Mouse (Mus musculus): Measurements from ENCODE around the gene Notch1. TPM values are rescaled to one million over a fixed set of nuclear protein-coding genes. Genes with fewer than 3 reads are reported as not detected.
A peak's percentile ranks its signal among the peaks of the same experiment; 100 is the strongest.

Gene Notch1
- polyA plus RNA-seq, 2 experiments: 1.7 to 2.1 TPM

DNA sequence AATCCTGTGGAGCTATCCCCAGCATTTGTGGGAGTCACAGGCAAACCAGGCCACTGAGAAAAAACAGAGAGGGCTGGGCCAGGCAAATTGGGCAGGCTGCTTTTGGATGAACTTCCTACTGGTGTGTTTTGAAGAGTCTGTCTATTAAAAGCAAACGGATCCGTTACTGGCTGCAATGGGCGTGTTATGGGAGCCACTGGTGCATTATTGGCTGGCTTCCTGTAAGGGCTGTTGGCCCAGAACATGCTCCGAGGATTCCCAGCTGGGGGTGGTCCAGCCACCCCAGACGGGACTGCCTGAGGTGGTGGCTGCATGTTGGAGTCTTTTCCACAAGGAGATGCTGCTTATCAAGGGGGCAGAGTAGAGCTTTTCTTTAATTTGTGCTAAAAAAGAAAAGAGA is 74.8 kb downstream of the Notch1 start:
- H3K27me3 ChIP-seq (ENCODE audit: control insufficient read depth, insufficient read depth, low read length): no peaks in the 10 kb centered on the region
- no peak overlapping the region for H3K27ac ChIP-seq
- H3K36me3 ChIP-seq (replicated peaks; ENCODE audit: control insufficient read depth, insufficient read depth, low read depth): peaks cover 17% of the 10 kb centered on the region
- H3K9me3 ChIP-seq (ENCODE audit: control insufficient read depth, low read length): no peaks in the 10 kb centered on the region
- no peak overlapping the region for H3K4me2 ChIP-seq (ENCODE audit: low read depth)
- WGBS (ENCODE audit: insufficient replicate concordance): 78% methylated on average over 5 of the region's 5 CpGs
- TF ChIP-seq CTCF (IDR thresholded peaks at IDR 0.05; ENCODE audit: low read depth): no peak
- no peak for TF ChIP-seq EP300 (IDR thresholded peaks at IDR 0.05; ENCODE audit: low read depth)
- no peak for ATAC-seq (ENCODE audit: insufficient read depth)
- peaks cover 13% of the 10 kb centered on the region in 2 experiments for H3K4me1 ChIP-seq (replicated peaks; ENCODE audit: control insufficient read depth in 2 of 2, insufficient read depth in 2 of 2, low read length in 1 of 2)
- H3K9ac ChIP-seq (replicated peaks): no peak overlapping the region
- DNase-seq (ENCODE audit: low read depth in 3 of 3, low spot score in 3 of 3): no peak
- no peak overlapping the region for H3K4me3 ChIP-seq (ENCODE audit: insufficient read depth in 1 of 2, low read depth in 2 of 2, low read length in 2 of 2)

DNA sequence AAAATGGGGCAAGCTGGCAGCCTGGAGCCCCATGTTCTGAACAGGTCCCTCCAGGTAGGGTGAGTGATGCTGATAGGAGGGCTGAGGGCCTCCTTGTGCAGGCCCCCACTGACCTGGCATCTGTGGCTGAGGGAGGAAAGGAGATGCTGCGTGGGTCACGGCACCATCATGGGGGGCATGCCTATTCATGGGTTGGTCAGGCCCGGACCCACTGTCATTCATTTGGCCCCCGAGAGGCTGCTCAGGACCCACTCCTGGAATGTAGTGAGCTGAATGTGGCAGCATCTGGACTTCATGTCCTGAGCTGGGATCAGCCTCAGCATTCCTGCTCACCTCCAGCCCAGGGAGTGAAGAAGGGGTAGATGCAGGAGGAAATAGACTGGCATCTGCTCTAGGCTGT is 75.2 kb downstream of the Notch1 start:
- Histone ChIP-seq H3K9ac (replicated peaks) (no peak overlapping the region), H3K36me3 (replicated peaks; ENCODE audit: control insufficient read depth, insufficient read depth, low read depth) (peaks cover 17% of the 10 kb centered on the region), H3K27ac (no peak overlapping the region), H3K4me1 (replicated peaks; ENCODE audit: control insufficient read depth in 2 of 2, insufficient read depth in 2 of 2, low read length in 1 of 2) (peaks cover 10 to 11% of the 10 kb centered on the region in 2 experiments), H3K9me3 (ENCODE audit: control insufficient read depth, low read length) (no peaks in the 10 kb centered on the region), H3K4me3 (ENCODE audit: insufficient read depth in 1 of 2, low read depth in 2 of 2, low read length in 2 of 2) (no peak overlapping the region), H3K27me3 (ENCODE audit: control insufficient read depth, insufficient read depth, low read length) (no peaks in the 10 kb centered on the region), H3K4me2 (ENCODE audit: low read depth) (no peak overlapping the region)
- WGBS (ENCODE audit: insufficient replicate concordance): 80% methylated on average over 4 of the region's 4 CpGs
- ATAC-seq (ENCODE audit: insufficient read depth) (no peak), DNase-seq (ENCODE audit: low read depth in 3 of 3, low spot score in 3 of 3) (no peak)
- TF ChIP-seq CTCF (IDR thresholded peaks at IDR 0.05; ENCODE audit: low read depth): no peak
- no peak for TF ChIP-seq EP300 (IDR thresholded peaks at IDR 0.05; ENCODE audit: low read depth)

GRCm38 (mm10) chr2:26439671-26440070 is 76.8 kb downstream of the Notch1 start:
- Histone ChIP-seq H3K36me3 (replicated peaks; ENCODE audit: control insufficient read depth, insufficient read depth, low read depth) (peaks cover 17% of the 10 kb centered on the region), H3K27me3 (ENCODE audit: control insufficient read depth, insufficient read depth, low read length) (no peaks in the 10 kb centered on the region), H3K9ac (replicated peaks) (no peak overlapping the region), H3K4me2 (ENCODE audit: low read depth) (no peak overlapping the region), H3K27ac (no peak overlapping the region), H3K4me1 (replicated peaks; ENCODE audit: control insufficient read depth in 2 of 2, insufficient read depth in 2 of 2, low read length in 1 of 2) (peaks cover 10 to 11% of the 10 kb centered on the region in 2 experiments), H3K4me3 (ENCODE audit: insufficient read depth in 1 of 2, low read depth in 2 of 2, low read length in 2 of 2) (no peak overlapping the region), H3K9me3 (ENCODE audit: control insufficient read depth, low read length) (no peaks in the 10 kb centered on the region)
- TF ChIP-seq EP300 (IDR thresholded peaks at IDR 0.05; ENCODE audit: low read depth): no peak
- TF ChIP-seq CTCF (IDR thresholded peaks at IDR 0.05; ENCODE audit: low read depth): no peak
- no peak for ATAC-seq (ENCODE audit: insufficient read depth)
- WGBS (ENCODE audit: insufficient replicate concordance): 76% methylated on average over 6 of the region's 6 CpGs
- DNase-seq (ENCODE audit: low read depth in 3 of 3, low spot score in 3 of 3): no peak

- Histone ChIP-seq H3K4me3 (ENCODE audit: insufficient read depth in 1 of 2, low read depth in 2 of 2, low read length in 2 of 2) (no peak overlapping the region), H3K36me3 (replicated peaks; ENCODE audit: control insufficient read depth, insufficient read depth, low read depth) (peaks cover 17% of the 10 kb centered on the region), H3K9ac (replicated peaks) (no peak overlapping the region), H3K4me2 (ENCODE audit: low read depth) (no peak overlapping the region), H3K27ac (no peak overlapping the region), H3K27me3 (ENCODE audit: control insufficient read depth, insufficient read depth, low read length) (no peaks in the 10 kb centered on the region), H3K4me1 (replicated peaks; ENCODE audit: control insufficient read depth in 2 of 2, insufficient read depth in 2 of 2, low read length in 1 of 2) (0 out of 4 replicates have a peak, but pooled peaks cover under 1 to 4% of the 10 kb centered on the region in 2 experiments), H3K9me3 (ENCODE audit: control insufficient read depth, low read length) (no peaks in the 10 kb centered on the region)
- WGBS (ENCODE audit: insufficient replicate concordance): 80% methylated on average over 7 of the region's 7 CpGs
- ATAC-seq (ENCODE audit: insufficient read depth): no peak
- TF ChIP-seq EP300 (IDR thresholded peaks at IDR 0.05; ENCODE audit: low read depth): no peak
- TF ChIP-seq CTCF (IDR thresholded peaks at IDR 0.05; ENCODE audit: low read depth): no peak
- no peak for DNase-seq (ENCODE audit: low read depth in 3 of 3, low spot score in 3 of 3)
These were observed 78.1 kb downstream of the Notch1 start for GRCm38 (mm10) chr2:26438373-26438772.

DNA sequence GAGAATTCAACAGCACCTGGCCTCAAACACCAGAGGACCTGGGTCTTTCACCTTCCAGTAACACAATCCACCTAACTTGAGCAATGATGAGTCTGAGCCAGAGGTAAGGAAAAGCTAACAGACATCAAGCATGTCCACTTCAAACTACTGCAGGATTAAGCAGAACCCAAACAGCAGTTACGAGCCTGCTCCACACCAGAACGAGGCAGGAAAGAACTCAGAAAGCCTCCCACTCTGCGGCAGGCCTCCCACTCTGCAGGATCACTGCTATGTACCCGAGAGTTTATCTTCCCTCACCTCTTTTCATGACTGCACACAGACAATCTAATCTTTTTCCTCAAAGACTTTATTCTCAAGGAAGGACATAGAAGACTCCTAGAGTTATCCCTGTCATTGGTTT is 79.2 kb downstream of the Notch1 start:
- 0 out of 4 replicates have a peak, but pooled peaks cover 0 to 4% of the 10 kb centered on the region in 2 experiments for H3K4me1 ChIP-seq (replicated peaks; ENCODE audit: control insufficient read depth in 2 of 2, insufficient read depth in 2 of 2, low read length in 1 of 2)
- DNase-seq (ENCODE audit: low read depth in 3 of 3, low spot score in 3 of 3) (no peak), ATAC-seq (ENCODE audit: insufficient read depth) (no peak)
- H3K36me3 ChIP-seq (replicated peaks; ENCODE audit: control insufficient read depth, insufficient read depth, low read depth): peaks cover 21% of the 10 kb centered on the region
- no peaks in the 10 kb centered on the region for H3K27me3 ChIP-seq (ENCODE audit: control insufficient read depth, insufficient read depth, low read length)
- H3K9ac ChIP-seq (replicated peaks): no peak overlapping the region
- H3K27ac ChIP-seq: no peak overlapping the region
- H3K9me3 ChIP-seq (ENCODE audit: control insufficient read depth, low read length): no peaks in the 10 kb centered on the region
- H3K4me3 ChIP-seq (ENCODE audit: insufficient read depth in 1 of 2, low read depth in 2 of 2, low read length in 2 of 2): no peak overlapping the region
- WGBS (ENCODE audit: insufficient replicate concordance): 67% methylated on average over 4 of the region's 4 CpGs
- 0 out of 2 replicates have a peak overlapping the region, but pooled peaks have one; percentile 11 for H3K4me2 ChIP-seq (ENCODE audit: low read depth)
- TF ChIP-seq EP300 (IDR thresholded peaks at IDR 0.05; ENCODE audit: low read depth) (no peak), CTCF (IDR thresholded peaks at IDR 0.05; ENCODE audit: low read depth) (no peak)

Data from liver, embryonic 14.5 days (tissue).